Mouse (Mus musculus): ENCODE measurements around the gene Adgrv1. TPM values are rescaled to one million over a fixed set of nuclear protein-coding genes. Genes with fewer than 3 reads are reported as not detected.
"Not testable (repeated sequence)": the region's sequence is repeated elsewhere in the genome, so short reads cannot be mapped to it uniquely, and the experiment has no call there.

Gene Adgrv1
- total RNA-seq, 2 experiments from 2014 or later: 4.1 to 4.3 TPM

GRCm38 (mm10) chr13:81627861-81628260 is 5.1 kb downstream of the Adgrv1 start:
- not testable (repeated sequence) for DNase-seq (ENCODE audit: low spot score in 2 of 2)

- no peak for DNase-seq (ENCODE audit: low spot score in 2 of 2)
Measured at GRCm38 (mm10) chr13:81610349-81610748, 22.6 kb downstream of the Adgrv1 start.

- DNase-seq (ENCODE audit: low spot score in 2 of 2): no peak
Measured at GRCm38 (mm10) chr13:81606991-81607390, 26.0 kb downstream of the Adgrv1 start.

GRCm38 (mm10) chr13:81596910-81597607 is 35.9 kb downstream of the Adgrv1 start:
- no peak for DNase-seq (ENCODE audit: low spot score in 2 of 2)

- DNase-seq (ENCODE audit: low spot score in 2 of 2): no peak
Measured at GRCm38 (mm10) chr13:81578692-81579091, 54.3 kb downstream of the Adgrv1 start.

GRCm38 (mm10) chr13:81570241-81570821 is 62.6 kb downstream of the Adgrv1 start:
- peak; percentile 15 to 18 for DNase-seq (ENCODE audit: low spot score in 2 of 2)

GRCm38 (mm10) chr13:81550024-81550423 is 82.9 kb downstream of the Adgrv1 start:
- no peak for DNase-seq (ENCODE audit: low spot score in 2 of 2)

GRCm38 (mm10) chr13:81534916-81535315 is 98.0 kb downstream of the Adgrv1 start:
- DNase-seq (ENCODE audit: low spot score in 2 of 2): no peak

GRCm38 (mm10) chr13:81526687-81527086 is 106.3 kb downstream of the Adgrv1 start:
- DNase-seq (ENCODE audit: low spot score in 2 of 2): no peak

- DNase-seq (ENCODE audit: low spot score in 2 of 2): peak; percentile 32 to 67
Measured at GRCm38 (mm10) chr13:81510142-81510541, 122.8 kb downstream of the Adgrv1 start.

- no peak for DNase-seq (ENCODE audit: low spot score in 2 of 2)
Measured at GRCm38 (mm10) chr13:81497035-81497434, 135.9 kb downstream of the Adgrv1 start.

GRCm38 (mm10) chr13:81491971-81492370 is 141.0 kb downstream of the Adgrv1 start:
- DNase-seq (ENCODE audit: low spot score in 2 of 2): peak in 1 of 2 experiments; percentile 60

GRCm38 (mm10) chr13:81486980-81487379 is 146.0 kb downstream of the Adgrv1 start:
- no peak for DNase-seq (ENCODE audit: low spot score in 2 of 2)

GRCm38 (mm10) chr13:81473750-81474149 is 159.2 kb downstream of the Adgrv1 start:
- no peak for DNase-seq (ENCODE audit: low spot score in 2 of 2)

GRCm38 (mm10) chr13:81466661-81467060 is 166.3 kb downstream of the Adgrv1 start:
- peak in 1 of 2 experiments; percentile 12 for DNase-seq (ENCODE audit: low spot score in 2 of 2)

GRCm38 (mm10) chr13:81465794-81466193 is 167.2 kb downstream of the Adgrv1 start:
- DNase-seq (ENCODE audit: low spot score in 2 of 2): no peak

- DNase-seq (ENCODE audit: low spot score in 2 of 2): no peak
Measured at GRCm38 (mm10) chr13:81449630-81450029, 183.3 kb downstream of the Adgrv1 start.

GRCm38 (mm10) chr13:81449198-81449597 is 183.8 kb downstream of the Adgrv1 start:
- no peak for DNase-seq (ENCODE audit: low spot score in 2 of 2)

- DNase-seq (ENCODE audit: low spot score in 2 of 2): no peak
Measured at GRCm38 (mm10) chr13:81441412-81441811, 191.5 kb downstream of the Adgrv1 start.

- DNase-seq (ENCODE audit: low spot score in 2 of 2): peak; percentile 81 to 88
Measured at GRCm38 (mm10) chr13:81439390-81440025, 193.4 kb downstream of the Adgrv1 start.

GRCm38 (mm10) chr13:81437088-81437487 is 195.9 kb downstream of the Adgrv1 start:
- DNase-seq (ENCODE audit: low spot score in 2 of 2): no peak

All from layer of hippocampus, postnatal 14 days (tissue).